Mouse (Mus musculus): Measurements from ENCODE around the gene Atoh1. TPM values are rescaled to one million over a fixed set of nuclear protein-coding genes. Genes with fewer than 3 reads are reported as not detected.

Atoh1 gene
- total RNA-seq (2021) (not detected), polyA plus RNA-seq (2012; rRNA removed) (0.10 TPM in 1 of 2 replicates, not detected in the other)
- long read RNA-seq: 0 reads

- DNase-seq: peak; percentile 82
These were observed at the start of gene Atoh1 for GRCm38 (mm10) chr6:64728499-64729198. Atoh1 (plus strand) TSS chr6:64729125.

DNA sequence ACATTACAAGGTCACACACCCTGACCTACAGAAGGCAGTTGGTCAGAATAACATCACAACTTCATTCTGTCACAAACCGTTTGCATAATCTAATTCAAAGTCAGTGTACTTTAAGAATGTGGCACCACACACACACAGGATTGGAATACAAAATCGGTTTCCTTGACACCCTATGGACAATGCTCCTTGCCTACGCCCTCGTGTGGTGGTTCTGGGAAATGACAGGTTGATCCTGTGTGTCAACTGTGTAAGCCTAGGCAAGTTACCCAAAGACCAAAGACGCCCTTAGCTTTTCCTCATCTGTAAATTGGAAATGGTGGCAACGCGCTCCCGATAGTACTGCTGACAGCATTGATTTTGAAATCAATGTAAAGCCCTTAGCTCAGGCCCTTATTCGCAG is 45.0 kb upstream of the Atoh1 start:
- peak; percentile 14 for DNase-seq

GRCm38 (mm10) chr6:64684973-64685372 is 44.0 kb upstream of the Atoh1 start:
- no peak for DNase-seq

DNA sequence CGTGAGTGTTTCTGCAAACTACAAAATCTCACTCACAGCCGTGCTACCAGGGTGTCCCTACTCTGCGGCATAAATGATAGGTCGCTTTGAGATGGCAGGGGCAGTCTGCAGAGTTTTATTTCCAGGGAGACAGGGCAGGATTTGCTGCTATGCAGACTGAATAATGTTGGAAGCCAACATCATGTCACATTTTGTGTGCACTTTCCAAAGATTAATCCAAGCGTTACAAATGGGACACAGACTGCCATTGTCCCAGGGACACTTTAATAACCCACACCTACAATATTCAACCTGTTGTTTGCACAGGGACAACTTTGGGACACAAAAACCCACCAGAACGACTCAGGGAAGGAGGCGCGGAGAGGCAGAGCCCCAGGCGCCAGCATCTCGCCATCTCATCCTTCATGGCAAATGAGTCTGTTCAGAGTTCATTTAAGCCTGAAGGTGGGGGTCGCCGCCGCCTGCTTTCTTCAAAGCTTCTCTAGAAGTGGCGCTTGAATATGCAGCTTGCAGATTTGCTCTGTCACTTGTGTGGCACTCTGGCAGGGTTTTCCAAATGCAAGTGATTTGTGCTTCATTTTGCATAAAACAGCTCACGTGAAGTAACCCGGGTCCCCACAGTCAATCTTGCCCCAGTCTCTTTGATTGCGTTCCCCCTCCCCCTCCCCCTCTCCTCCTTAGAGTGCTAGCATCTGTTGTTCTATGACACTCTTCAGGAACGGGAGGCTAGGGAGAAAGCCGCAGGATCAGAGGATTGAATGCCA is 40.6 kb upstream of the Atoh1 start:
- no peak for DNase-seq

GRCm38 (mm10) chr6:64694688-64695087 is 34.2 kb upstream of the Atoh1 start:
- no peak for DNase-seq

GRCm38 (mm10) chr6:64703659-64704058 is 25.3 kb upstream of the Atoh1 start:
- peak; percentile 14 for DNase-seq

GRCm38 (mm10) chr6:64727751-64728403 is 1.0 kb upstream of the Atoh1 start:
- DNase-seq: peak; percentile 83

DNA sequence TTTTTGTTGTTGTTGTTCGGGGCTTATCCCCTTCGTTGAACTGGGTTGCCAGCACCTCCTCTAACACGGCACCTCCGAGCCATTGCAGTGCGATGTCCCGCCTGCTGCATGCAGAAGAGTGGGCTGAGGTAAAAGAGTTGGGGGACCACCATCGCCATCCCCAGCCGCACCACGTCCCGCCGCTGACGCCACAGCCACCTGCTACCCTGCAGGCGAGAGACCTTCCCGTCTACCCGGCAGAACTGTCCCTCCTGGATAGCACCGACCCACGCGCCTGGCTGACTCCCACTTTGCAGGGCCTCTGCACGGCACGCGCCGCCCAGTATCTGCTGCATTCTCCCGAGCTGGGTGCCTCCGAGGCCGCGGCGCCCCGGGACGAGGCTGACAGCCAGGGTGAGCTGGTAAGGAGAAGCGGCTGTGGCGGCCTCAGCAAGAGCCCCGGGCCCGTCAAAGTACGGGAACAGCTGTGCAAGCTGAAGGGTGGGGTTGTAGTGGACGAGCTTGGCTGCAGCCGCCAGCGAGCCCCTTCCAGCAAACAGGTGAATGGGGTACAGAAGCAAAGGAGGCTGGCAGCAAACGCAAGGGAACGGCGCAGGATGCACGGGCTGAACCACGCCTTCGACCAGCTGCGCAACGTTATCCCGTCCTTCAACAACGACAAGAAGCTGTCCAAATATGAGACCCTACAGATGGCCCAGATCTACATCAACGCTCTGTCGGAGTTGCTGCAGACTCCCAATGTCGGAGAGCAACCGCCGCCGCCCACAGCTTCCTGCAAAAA is 496 bp downstream of the Atoh1 start:
- peak; percentile 50 for DNase-seq

DNA sequence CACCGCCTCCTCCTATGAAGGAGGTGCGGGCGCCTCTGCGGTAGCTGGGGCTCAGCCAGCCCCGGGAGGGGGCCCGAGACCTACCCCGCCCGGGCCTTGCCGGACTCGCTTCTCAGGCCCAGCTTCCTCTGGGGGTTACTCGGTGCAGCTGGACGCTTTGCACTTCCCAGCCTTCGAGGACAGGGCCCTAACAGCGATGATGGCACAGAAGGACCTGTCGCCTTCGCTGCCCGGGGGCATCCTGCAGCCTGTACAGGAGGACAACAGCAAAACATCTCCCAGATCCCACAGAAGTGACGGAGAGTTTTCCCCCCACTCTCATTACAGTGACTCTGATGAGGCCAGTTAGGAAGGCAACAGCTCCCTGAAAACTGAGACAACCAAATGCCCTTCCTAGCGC is 1.1 kb downstream of the Atoh1 start:
- DNase-seq: no peak

DNA sequence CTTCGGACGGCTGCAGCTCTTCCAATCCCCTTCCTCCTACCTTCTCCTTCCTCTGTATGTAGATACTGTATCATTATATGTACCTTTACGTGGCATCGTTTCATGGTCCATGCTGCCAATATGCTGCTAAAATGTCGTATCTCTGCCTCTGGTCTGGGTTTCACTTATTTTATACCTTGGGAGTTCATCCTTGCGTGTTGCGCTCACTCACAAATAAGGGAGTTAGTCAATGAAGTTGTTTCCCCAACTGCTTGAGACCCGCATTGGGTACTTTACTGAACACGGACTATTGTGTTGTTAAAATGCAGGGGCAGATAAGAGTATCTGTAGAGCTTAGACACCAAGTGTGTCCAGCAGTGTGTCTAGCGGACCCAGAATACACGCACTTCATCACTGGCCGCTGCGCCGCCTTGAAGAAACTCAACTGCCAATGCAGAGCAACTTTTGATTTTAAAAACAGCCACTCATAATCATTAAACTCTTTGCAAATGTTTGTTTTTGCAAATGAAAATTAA is 1.6 kb downstream of the Atoh1 start:
- DNase-seq: no peak

DNA sequence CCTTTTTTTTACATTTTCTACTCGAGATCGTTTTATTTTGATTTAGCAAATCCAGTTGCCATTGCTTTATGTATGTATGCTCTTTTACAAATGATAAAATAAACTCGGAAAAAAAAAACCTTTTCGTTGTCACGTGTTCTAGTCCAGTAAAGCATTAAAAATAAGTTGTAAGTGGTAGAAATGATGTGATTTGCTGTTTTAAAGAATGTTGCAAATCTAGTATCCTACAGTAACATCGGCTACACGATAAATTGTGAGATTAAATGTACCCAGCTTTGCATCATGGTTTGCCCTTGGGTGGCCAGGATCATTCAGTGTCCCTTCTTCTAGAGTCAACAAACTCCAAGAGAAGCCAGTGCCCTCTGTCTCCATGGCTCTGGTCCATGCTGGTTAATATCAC is 2.2 kb downstream of the Atoh1 start:
- DNase-seq: no peak

DNA sequence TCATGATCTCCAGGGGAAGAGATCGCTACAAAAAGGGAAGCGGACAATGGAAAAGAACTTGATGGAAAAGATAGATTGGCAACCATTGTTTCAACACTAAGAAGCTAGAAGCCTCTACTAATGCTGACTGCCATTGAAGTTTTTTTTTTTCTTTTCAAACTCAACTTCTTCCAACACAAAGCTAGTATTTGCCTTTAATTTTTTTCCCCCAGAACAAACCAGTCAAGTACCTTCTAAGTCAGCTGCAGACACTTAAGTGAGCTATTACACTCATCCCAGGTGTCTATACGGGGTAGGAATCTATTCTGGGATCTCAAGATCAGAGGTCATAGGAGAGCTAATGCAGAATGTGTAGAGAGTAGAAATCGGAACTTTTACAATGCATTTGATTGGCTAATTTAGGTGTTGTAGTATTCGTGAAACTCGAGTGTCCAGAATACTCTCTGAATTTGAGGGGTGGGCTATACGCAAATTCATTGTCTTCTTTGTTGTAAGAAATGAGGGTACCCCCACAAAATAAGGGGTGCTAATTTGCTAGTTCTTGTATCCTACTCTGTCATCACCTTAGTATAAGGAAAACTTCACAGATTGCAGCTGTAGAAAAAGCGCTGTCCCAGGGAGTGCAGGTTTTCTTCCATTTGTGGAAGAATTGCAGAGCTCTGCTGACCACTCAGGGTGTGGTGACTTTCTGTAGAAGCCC is 2.8 kb downstream of the Atoh1 start:
- DNase-seq: no peak

- no peak for DNase-seq
These were observed 4.4 kb downstream of the Atoh1 start for GRCm38 (mm10) chr6:64733311-64733710.

DNA sequence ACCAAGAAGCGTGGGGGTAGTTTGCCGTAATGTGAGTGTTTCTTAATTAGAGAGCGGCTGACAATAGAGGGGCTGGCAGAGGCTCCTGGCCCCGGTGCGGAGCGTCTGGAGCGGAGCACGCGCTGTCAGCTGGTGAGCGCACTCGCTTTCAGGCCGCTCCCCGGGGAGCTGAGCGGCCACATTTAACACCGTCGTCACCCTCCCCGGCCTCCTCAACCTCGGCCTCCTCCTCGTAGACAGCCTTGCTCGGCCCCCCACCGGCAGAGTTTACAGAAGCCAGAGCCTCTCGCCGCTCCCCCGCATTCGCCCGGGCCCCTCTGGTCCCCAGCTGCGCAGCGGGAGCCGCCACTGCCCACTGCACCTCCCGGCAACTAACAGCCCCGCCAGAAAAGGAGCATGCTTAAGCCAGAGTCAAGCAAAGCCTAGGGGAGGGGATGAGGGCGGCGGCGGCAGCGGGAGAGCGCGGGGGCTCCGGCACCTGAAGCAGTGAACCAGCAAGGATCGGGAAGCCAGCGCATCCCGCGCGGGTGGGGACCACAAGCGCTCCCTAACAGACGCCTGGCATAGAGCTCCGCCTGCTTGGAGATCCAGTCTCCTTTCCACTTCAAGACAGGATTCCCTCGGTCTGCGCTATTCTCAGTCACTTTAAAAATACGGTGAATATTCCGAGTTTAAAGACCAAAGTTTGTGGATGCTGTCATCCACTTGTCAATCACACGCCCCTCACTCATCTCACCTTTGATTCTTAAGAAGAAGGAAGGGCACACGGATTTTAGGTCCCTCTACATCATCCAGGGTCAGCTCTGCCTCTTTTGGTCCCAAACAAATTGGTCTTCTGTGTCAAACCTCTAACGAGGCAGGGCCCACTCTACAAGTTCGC is 5.8 kb downstream of the Atoh1 start:
- peak; percentile 11 for DNase-seq

GRCm38 (mm10) chr6:64736317-64736716 is 7.4 kb downstream of the Atoh1 start:
- DNase-seq: no peak

DNA sequence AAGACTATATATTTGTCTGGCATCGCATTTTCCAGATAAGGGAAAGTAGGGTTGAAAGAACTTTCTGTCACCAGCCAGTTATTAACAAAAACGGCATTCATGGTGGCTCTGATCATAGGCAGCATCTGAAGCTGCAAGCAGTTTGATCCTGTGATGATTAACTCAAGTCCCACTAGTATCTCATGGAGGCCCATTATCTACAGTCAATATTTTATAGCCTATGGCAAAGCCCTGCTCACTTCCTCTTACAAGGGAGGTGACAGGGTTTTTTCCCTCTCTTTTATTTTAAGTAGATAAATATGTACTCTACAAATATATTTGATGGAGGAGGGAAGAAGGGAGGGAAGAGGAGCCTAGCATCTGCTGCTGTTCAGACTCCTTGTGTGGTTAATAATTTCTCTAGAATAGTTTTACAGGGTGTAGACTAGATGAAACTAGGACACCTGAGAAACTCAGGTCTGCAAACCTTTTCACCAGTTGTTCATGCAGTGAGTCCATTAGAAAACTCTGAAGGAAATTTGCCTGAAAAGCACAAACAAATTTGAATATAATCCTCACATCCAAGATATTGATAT is 14.1 kb downstream of the Atoh1 start:
- DNase-seq: no peak

DNA sequence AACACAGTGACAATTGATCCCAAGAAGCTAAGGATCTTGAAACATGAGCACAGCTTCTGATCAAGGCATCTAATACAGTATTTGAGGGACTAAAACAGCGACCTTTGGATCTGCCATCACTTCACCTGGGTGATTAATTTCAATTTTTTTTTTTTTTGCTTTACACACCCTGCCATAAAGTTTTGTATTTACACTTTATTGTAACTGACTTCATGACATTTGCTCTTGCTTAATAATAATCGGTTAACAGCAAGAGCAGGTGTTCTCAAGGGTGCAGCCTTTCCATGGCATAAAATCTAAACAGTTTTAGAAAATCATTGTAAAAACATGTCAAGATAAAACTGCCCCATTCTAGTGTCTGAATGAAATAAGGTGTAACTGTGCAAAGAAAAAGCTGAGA is 25.6 kb downstream of the Atoh1 start:
- DNase-seq: no peak

GRCm38 (mm10) chr6:64763901-64764300 is 35.0 kb downstream of the Atoh1 start:
- no peak for DNase-seq

- no peak for DNase-seq
These were observed 44.5 kb downstream of the Atoh1 start for GRCm38 (mm10) chr6:64773430-64773829.
